20 mouse cellular contexts compared by ENCODE assay signal in genomic region chr13:40943066-40943465, GRCm38 (mm10).
"Had no signal": no experiment of that assay in that cellular context is flagged by ENCODE, and none has a peak within 500 bp of the region (broad histone marks: within the 10 kb centered on the region; RNA-seq: fewer than 3 reads in every experiment).

No protein-coding gene starts in this region.

- ATAC-seq: liver, postnatal 0 days; lung, postnatal 0 days; midbrain, embryonic 16.5 days had no signal

- H3K4me2 ChIP-seq: lung, embryonic 15.5 days; midbrain, embryonic 12.5 days; neural tube, embryonic 13.5 days; neural tube, embryonic 15.5 days had no signal

- DNase-seq: liver, postnatal 0 days; lung, adult 2 months; lung, postnatal 4 days; midbrain, embryonic 14.5 days; retina, postnatal 1 day; right cerebral cortex, adult 18-20 months; right cerebral cortex, postnatal 25 days; right cerebral cortex, postnatal 4 days; spleen, adult 18-20 months; thymus, adult 2 months; thymus, postnatal 25 days; thymus, postnatal 4 days had no signal

- H3K27ac ChIP-seq: lung, embryonic 15.5 days; midbrain, embryonic 10.5 days; midbrain, embryonic 12.5 days; neural tube, embryonic 13.5 days; neural tube, embryonic 15.5 days had no signal

- H3K36me3 ChIP-seq: lung, embryonic 15.5 days; midbrain, embryonic 10.5 days; midbrain, embryonic 12.5 days; neural tube, embryonic 13.5 days; neural tube, embryonic 15.5 days had no signal

- H3K27me3 ChIP-seq: lung, embryonic 15.5 days; midbrain, embryonic 12.5 days; neural tube, embryonic 13.5 days; neural tube, embryonic 15.5 days had no signal

- H3K9ac ChIP-seq: liver, postnatal 0 days; lung, embryonic 15.5 days; midbrain, embryonic 12.5 days; neural tube, embryonic 13.5 days; neural tube, embryonic 15.5 days had no signal

- H3K4me3 ChIP-seq: lung, embryonic 15.5 days; midbrain, embryonic 10.5 days; midbrain, embryonic 12.5 days; myocyte; neural tube, embryonic 13.5 days; neural tube, embryonic 15.5 days had no signal

- H3K9me3 ChIP-seq: lung, embryonic 15.5 days; midbrain, embryonic 10.5 days; midbrain, embryonic 12.5 days; neural tube, embryonic 13.5 days; neural tube, embryonic 15.5 days had no signal
